Mouse (Mus musculus) heart, postnatal 4 days (tissue): Measurements from ENCODE around the gene Oma1. TPM values are rescaled to one million over a fixed set of nuclear protein-coding genes. Genes with fewer than 3 reads are reported as not detected.

ENCODE experiments used
- DNase-seq: peaks from one replicate; pipeline ENCODE4 v3.0.0; 2021
- total RNA-seq, 2 experiments: library from RNA; stranded (reverse); gene quantifications; 2 replicates each; pipeline ENCODE4 v1.2.3; 2021

The Oma1 gene
- total RNA-seq, 2 experiments from 2014 or later: 13.6 to 17.6 TPM

GRCm38 (mm10) chr4:103358941-103359448, 45.4 kb downstream of the Oma1 start:
- DNase-seq: no peak

- no peak for DNase-seq
Observed at GRCm38 (mm10) chr4:103382171-103382570, 68.6 kb downstream of the Oma1 start.

GRCm38 (mm10) chr4:103385031-103385430, 71.4 kb downstream of the Oma1 start:
- no peak for DNase-seq

GRCm38 (mm10) chr4:103385835-103386787, 72.5 kb downstream of the Oma1 start:
- DNase-seq: no peak

GRCm38 (mm10) chr4:103387292-103387691, 73.7 kb downstream of the Oma1 start:
- no peak for DNase-seq

GRCm38 (mm10) chr4:103388530-103389178, 75.0 kb downstream of the Oma1 start:
- DNase-seq: no peak

GRCm38 (mm10) chr4:103389583-103389982, 76.0 kb downstream of the Oma1 start:
- DNase-seq: no peak

GRCm38 (mm10) chr4:103390499-103390898, 76.9 kb downstream of the Oma1 start:
- no peak for DNase-seq

- DNase-seq: no peak
Observed at GRCm38 (mm10) chr4:103395066-103395465, 81.5 kb downstream of the Oma1 start.

GRCm38 (mm10) chr4:103395905-103396304, 82.3 kb downstream of the Oma1 start:
- no peak for DNase-seq

- DNase-seq: no peak
Observed at GRCm38 (mm10) chr4:103396876-103397275, 83.3 kb downstream of the Oma1 start.

GRCm38 (mm10) chr4:103402581-103402980, 89.0 kb downstream of the Oma1 start:
- no peak for DNase-seq

GRCm38 (mm10) chr4:103405321-103405720, 91.7 kb downstream of the Oma1 start:
- no peak for DNase-seq

GRCm38 (mm10) chr4:103410217-103410799, 96.7 kb downstream of the Oma1 start:
- no peak for DNase-seq

Other genes starting within 250 kb of the Oma1 start
- 10 to 100 TPM; 42.9 to 46.6 TPM for gene Mier1, start 199.4 kb upstream of the Oma1 start, total RNA-seq
- gene Wdr78, start 199.3 kb upstream of the Oma1 start, total RNA-seq: 1 to 10 TPM; 1.1 to 1.5 TPM
- gene Slc35d1, start 98.6 kb upstream of the Oma1 start, total RNA-seq: 1 to 10 TPM; 8.4 to 8.8 TPM
- gene 4921539E11Rik, start 22.9 kb upstream of the Oma1 start, total RNA-seq: not detected